Mouse (Mus musculus) hindbrain, embryonic 11.5 days (tissue): ENCODE results near the gene Slc43a3. TPM values are rescaled to one million over a fixed set of nuclear protein-coding genes. Genes with fewer than 3 reads are reported as not detected.

Experiments
- ATAC-seq: fragments of 200-750 bp; cut with Nextera tagmentation; 2 replicates; pipeline ENCODE4 v1.8.0; 2017; ENCODE audit warnings: mild to moderate bottlenecking, moderate TSS enrichment, moderate library complexity; ENCODE audit not compliant: low FRiP score
- DNase-seq: peaks from one replicate; pipeline ENCODE4 v3.0.0-alpha.2; 2015; ENCODE audit warnings: low spot score
- H3K27ac ChIP-seq: fragments of 300-500 bp; sonication (generic); 2 replicates; pipeline ENCODE4 v1.5.1; 2014; ENCODE audit warnings: mild to moderate bottlenecking, low read depth, low read length
- H3K27me3 ChIP-seq: fragments of 300-500 bp; sonication (generic); 2 replicates; pipeline ENCODE4 v1.6.1; 2014; ENCODE audit warnings: mild to moderate bottlenecking, low read length, moderate library complexity, mixed read lengths; ENCODE audit not compliant: control insufficient read depth, insufficient read depth
- H3K36me3 ChIP-seq: fragments of 300-500 bp; sonication (generic); 2 replicates; pipeline ENCODE4 v1.6.1; 2014; ENCODE audit warnings: mild to moderate bottlenecking, low read length, moderate library complexity, mixed read lengths; ENCODE audit not compliant: control insufficient read depth, insufficient read depth
- H3K4me1 ChIP-seq: fragments of 300-500 bp; sonication (generic); replicated peaks from 2 replicates; pipeline ENCODE4 v1.6.1; 2014; ENCODE audit warnings: low read length, mixed read lengths; ENCODE audit not compliant: control insufficient read depth, insufficient read depth
- H3K4me2 ChIP-seq: fragments of 300-500 bp; sonication (generic); replicated peaks from 2 replicates; pipeline ENCODE4 v1.6.1; 2014; ENCODE audit warnings: mild to moderate bottlenecking, low read depth, low read length
- H3K4me3 ChIP-seq: fragments of 300-500 bp; sonication (generic); 2 replicates; pipeline ENCODE4 v1.5.1; 2014; ENCODE audit warnings: low read depth, low read length
- H3K9ac ChIP-seq: fragments of 300-500 bp; sonication (generic); 2 replicates; pipeline ENCODE4 v1.6.1; 2014; ENCODE audit warnings: low read depth, low read length
- H3K9me3 ChIP-seq: fragments of 300-500 bp; sonication (generic); 2 replicates; pipeline ENCODE4 v1.6.1; 2016; ENCODE audit warnings: low read length; ENCODE audit not compliant: control insufficient read depth
- WGBS: fragments of 180-500 bp; shearing (Covaris S2); extraction: QIAGEN DNeasy Blood & Tissue Kit; methylation state at CpG from one replicate; pipeline ENCODE4 v1.1.7; 2014; 5-methylcytosine and 5-hydroxymethylcytosine counted together
- polyA plus RNA-seq: library from polyadenylated mRNA; unstranded; fragments of >200 nt; fragmentation: Nextera tagmentation; extraction: Ambion mirVana; gene quantifications from 2 replicates; pipeline ENCODE4 v1.2.1, GENCODE M21; 2014

The Slc43a3 gene
- polyA plus RNA-seq, 1 experiment from 2014 or later: 27.0 TPM

GRCm38 (mm10) chr2:84958588-84959264 is 22.3 kb downstream of the Slc43a3 start:
- H3K9me3 ChIP-seq: no peaks in the 10 kb centered on the region
- no peak for ATAC-seq
- no peak for DNase-seq
- no peak overlapping the region for H3K9ac ChIP-seq
- H3K27me3 ChIP-seq: no peaks in the 10 kb centered on the region
- H3K4me1 ChIP-seq: no peaks in the 10 kb centered on the region
- H3K4me3 ChIP-seq: no peak overlapping the region
- H3K36me3 ChIP-seq: no peaks in the 10 kb centered on the region
- 92% methylated on average over 11 of the region's 11 CpGs for WGBS
- H3K4me2 ChIP-seq: no peak overlapping the region
- no peak overlapping the region for H3K27ac ChIP-seq

GRCm38 (mm10) chr2:84961300-84961699 is 24.9 kb downstream of the Slc43a3 start:
- no peaks in the 10 kb centered on the region for H3K36me3 ChIP-seq
- no peaks in the 10 kb centered on the region for H3K4me1 ChIP-seq
- no peak overlapping the region for H3K9ac ChIP-seq
- H3K4me3 ChIP-seq: no peak overlapping the region
- no peak overlapping the region for H3K27ac ChIP-seq
- no peak for DNase-seq
- ATAC-seq: no peak
- no peaks in the 10 kb centered on the region for H3K9me3 ChIP-seq
- 57% methylated on average over 2 of the region's 2 CpGs for WGBS
- no peak overlapping the region for H3K4me2 ChIP-seq
- no peaks in the 10 kb centered on the region for H3K27me3 ChIP-seq

- no peaks in the 10 kb centered on the region for H3K4me1 ChIP-seq
- H3K27me3 ChIP-seq: no peaks in the 10 kb centered on the region
- H3K9ac ChIP-seq: no peak overlapping the region
- H3K36me3 ChIP-seq: no peaks in the 10 kb centered on the region
- no peak for DNase-seq
- H3K4me3 ChIP-seq: no peak overlapping the region
- H3K27ac ChIP-seq: no peak overlapping the region
- H3K9me3 ChIP-seq: no peaks in the 10 kb centered on the region
- no peak overlapping the region for H3K4me2 ChIP-seq
- 70% methylated on average over 3 of the region's 3 CpGs for WGBS
- ATAC-seq: no peak
Measured at GRCm38 (mm10) chr2:84961901-84962300, 25.5 kb downstream of the Slc43a3 start.

GRCm38 (mm10) chr2:84962906-84963507 is 26.6 kb downstream of the Slc43a3 start:
- Histone ChIP-seq H3K36me3 (no peaks in the 10 kb centered on the region), H3K4me2 (no peak overlapping the region), H3K4me3 (no peak overlapping the region), H3K9me3 (no peaks in the 10 kb centered on the region), H3K9ac (no peak overlapping the region), H3K27ac (no peak overlapping the region), H3K4me1 (no peaks in the 10 kb centered on the region), H3K27me3 (no peaks in the 10 kb centered on the region)
- no peak for DNase-seq
- WGBS: 36% methylated on average over 6 of the region's 6 CpGs
- ATAC-seq: peak; percentile 58; the same call in 1 of the 2 replicates

GRCm38 (mm10) chr2:84964111-84964801 is 27.9 kb downstream of the Slc43a3 start:
- H3K27ac ChIP-seq: no peak overlapping the region

GRCm38 (mm10) chr2:84967318-84967991 is 31.1 kb downstream of the Slc43a3 start:
- Histone ChIP-seq H3K27me3 (no peaks in the 10 kb centered on the region), H3K36me3 (no peaks in the 10 kb centered on the region), H3K4me1 (no peaks in the 10 kb centered on the region), H3K9ac (no peak overlapping the region), H3K4me3 (no peak overlapping the region), H3K27ac (no peak overlapping the region), H3K4me2 (no peak overlapping the region), H3K9me3 (no peaks in the 10 kb centered on the region)
- ATAC-seq (no peak), DNase-seq (no peak)
- WGBS: 94% methylated on average over 5 of the region's 5 CpGs

More at GRCm38 (mm10) chr2:84964111-84964801, 27.9 kb downstream of the Slc43a3 start:
- no peak overlapping the region for H3K9ac ChIP-seq
- no peaks in the 10 kb centered on the region for H3K36me3 ChIP-seq
- no peak for DNase-seq
- H3K4me1 ChIP-seq: no peaks in the 10 kb centered on the region
- ATAC-seq: no peak
- H3K9me3 ChIP-seq: no peaks in the 10 kb centered on the region
- WGBS: 90% methylated on average over 7 of the region's 7 CpGs
- no peak overlapping the region for H3K4me3 ChIP-seq
- H3K27me3 ChIP-seq: no peaks in the 10 kb centered on the region
- no peak overlapping the region for H3K4me2 ChIP-seq

- 92% methylated on average over 2 of the region's 2 CpGs for WGBS
- ATAC-seq (no peak), DNase-seq (no peak)
- no peak overlapping the region for H3K4me2 ChIP-seq
- no peaks in the 10 kb centered on the region for H3K36me3 ChIP-seq
- H3K4me1 ChIP-seq: no peaks in the 10 kb centered on the region
- no peaks in the 10 kb centered on the region for H3K27me3 ChIP-seq
- no peak overlapping the region for H3K27ac ChIP-seq
- no peak overlapping the region for H3K4me3 ChIP-seq
- no peak overlapping the region for H3K9ac ChIP-seq
- no peaks in the 10 kb centered on the region for H3K9me3 ChIP-seq
Measured at GRCm38 (mm10) chr2:84975580-84975979, 39.2 kb downstream of the Slc43a3 start.

- Histone ChIP-seq H3K4me2 (no peak within 1 kb of the TSS), H3K9ac (no peak within 1 kb of the TSS), H3K27me3 (no peaks in the 10 kb centered on the region), H3K4me3 (no peak within 1 kb of the TSS), H3K4me1 (no peaks in the 10 kb centered on the region), H3K27ac (no peak within 1 kb of the TSS), H3K36me3 (no peaks in the 10 kb centered on the region), H3K9me3 (no peaks in the 10 kb centered on the region)
- 88% methylated on average over 1 of the region's 1 CpGs for WGBS
- ATAC-seq: no peak
- DNase-seq: no peak
Measured at GRCm38 (mm10) chr2:84980188-84980587, 43.8 kb downstream of the Slc43a3 start, which contains the start of gene Prg2. Gene Prg2, plus strand, starts transcription at chr2:84980461.
